Mouse (Mus musculus) 3T3-L1 (cell line): ENCODE measurements around the gene Rora.

Experiments used
- DNase-seq: peaks from one replicate; pipeline ENCODE4 v3.0.0-alpha.2; 2015; ENCODE audit warnings: low read depth, low spot score

Rora gene

DNA sequence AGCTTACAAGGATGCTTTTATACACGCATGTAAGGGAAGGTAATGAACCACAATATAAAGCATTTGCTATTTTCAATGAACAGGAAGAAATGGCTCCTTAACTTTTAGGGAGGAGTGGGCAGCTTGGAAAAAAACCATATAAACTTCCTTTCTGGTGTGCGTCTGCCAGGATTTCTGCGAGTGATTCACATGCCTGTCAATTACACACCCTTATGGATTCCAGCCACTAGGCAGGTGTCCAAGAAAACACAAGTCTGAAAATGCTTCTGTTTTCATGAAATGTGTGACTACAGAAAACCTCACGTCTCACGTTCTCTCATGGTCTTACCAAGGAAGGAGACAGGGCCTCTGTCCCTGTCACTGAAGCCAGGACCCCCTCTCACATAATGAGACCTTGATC lies 560.2 kb downstream of the Rora start:
- DNase-seq: peak; percentile 89

DNA sequence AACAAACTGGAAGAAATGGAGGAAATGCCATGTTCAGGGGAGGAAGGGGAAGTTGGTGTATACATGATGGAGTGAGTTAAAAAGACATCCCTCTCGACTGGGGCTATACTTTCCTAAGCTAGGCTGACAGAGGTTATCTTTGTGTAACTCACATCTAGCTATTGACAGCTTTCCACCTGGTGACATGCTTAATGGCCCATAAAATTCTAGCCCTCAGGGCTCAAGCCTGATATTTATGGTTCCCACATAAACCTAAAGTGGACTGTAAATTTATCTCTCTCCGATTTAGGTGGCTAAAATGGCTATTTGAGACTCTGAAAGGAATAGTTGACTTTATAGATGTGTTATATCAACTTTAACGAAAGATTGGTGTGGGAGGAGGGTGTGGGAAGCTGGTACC lies 571.3 kb downstream of the Rora start:
- no peak for DNase-seq

DNA sequence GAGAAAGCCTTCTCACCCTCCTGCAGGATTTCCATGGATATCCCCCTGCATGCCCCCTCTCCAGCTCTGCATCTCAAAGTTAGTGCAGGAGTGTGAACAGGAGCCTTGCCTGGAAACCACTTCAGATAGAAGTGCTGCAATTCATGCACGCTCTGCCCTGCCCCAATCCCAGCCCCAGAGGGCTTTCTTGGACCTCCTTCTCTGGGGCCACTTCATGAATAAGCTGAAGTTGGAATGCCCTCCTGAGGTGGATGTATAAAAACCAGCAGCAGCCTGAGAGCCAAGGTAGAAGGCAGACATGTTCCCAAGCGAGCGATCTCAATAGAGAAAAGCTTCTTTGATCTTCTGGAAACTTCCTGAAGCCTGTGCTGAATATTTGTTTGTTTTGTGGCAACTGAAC lies 572.8 kb downstream of the Rora start:
- no peak for DNase-seq

DNA sequence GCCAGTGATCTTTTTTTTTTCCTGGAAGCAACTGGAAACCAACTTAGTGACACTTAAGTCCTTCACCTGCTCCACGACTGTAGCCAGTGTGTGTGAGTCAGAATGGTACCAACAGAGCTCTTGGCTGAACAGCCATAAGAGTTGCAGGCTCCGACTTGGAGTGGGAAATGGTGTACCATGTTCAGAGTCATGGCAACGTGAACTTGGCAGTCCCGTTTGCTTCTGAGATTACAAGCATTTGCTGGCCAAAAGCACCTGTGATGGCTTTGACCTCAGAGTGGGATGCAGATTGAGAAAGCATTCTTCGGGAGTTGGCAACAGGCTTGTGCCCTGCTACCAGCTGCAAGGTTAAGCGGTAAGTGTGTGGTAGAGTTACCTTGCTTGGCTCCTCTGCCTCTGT lies 574.2 kb downstream of the Rora start:
- no peak for DNase-seq

DNA sequence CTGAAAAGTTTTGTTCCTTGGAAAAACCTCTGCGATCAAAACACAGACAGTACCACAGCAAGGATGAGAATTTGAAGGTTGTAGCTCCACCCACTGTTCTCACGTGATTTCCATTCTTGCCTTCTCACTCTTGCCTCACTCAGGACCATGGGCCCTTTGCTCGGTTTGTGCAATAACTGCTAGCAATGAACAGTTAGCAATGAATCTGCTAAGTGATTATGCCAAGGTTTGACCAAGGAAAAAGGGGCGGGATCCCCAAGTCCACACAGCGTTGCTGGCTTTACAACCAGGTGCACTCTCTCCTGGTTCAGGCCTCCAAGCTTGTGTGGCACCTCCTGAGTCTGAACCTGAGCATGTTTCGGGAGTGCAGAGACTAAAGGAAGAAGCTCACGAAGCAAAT lies 576.3 kb downstream of the Rora start:
- no peak for DNase-seq

DNA sequence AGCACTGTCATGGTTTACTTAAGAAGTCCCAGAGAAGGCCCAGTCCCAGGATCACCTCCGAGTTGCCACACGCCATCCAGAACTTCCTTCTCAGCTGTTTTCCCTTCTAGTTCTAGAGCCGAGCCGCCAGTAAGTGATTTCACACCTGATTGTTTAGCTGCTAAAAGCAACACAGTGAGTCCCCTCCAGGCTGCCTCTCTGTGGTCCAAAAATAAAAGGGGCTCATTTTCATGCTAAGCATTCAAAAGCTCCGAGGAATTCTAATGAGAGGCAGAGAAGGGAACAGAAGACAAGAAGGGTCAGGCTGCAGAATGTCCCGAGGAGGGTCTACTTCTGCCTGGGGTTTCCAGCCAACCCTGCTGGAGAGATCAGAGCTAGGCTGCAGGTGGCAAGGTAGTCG lies 580.9 kb downstream of the Rora start:
- no peak for DNase-seq

DNA sequence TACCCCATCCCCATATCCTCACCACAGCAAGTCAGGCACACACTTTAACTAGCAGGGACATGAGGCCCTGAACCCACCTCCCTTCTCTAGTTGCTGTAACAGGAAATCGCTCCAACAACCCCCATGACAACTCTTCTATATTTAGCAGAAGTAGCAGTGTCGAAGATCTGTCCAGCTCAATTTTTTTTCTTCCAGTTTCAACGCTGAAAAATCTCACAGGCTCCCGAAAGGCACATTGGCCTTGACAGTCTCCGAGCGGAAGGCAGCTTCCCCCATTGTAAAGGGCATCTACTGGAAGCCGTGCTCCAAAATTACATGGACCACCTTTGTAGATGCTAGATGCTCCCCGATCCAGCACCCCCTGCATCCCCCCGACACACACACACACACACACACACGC lies 583.7 kb downstream of the Rora start:
- DNase-seq: no peak

DNA sequence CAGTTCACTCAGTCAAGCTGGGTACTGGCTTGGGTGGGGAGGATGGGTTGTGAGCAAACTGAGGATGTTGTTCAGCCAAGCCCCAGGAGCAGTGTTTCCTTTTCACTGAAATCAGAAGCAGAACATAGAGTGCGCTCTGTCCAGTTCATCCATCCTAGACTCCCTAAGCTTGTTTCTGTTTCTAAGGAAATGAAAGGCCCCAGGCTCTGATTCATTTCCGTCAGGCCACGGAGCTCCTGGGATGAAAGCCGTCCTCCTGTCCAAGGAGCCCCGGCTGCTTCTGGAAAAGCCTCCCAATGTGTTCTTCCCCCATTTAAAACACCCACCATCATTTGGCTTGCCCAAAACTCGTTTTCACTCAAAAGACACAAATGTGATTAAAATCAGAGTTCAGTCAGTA lies 589.0 kb downstream of the Rora start:
- DNase-seq: no peak

DNA sequence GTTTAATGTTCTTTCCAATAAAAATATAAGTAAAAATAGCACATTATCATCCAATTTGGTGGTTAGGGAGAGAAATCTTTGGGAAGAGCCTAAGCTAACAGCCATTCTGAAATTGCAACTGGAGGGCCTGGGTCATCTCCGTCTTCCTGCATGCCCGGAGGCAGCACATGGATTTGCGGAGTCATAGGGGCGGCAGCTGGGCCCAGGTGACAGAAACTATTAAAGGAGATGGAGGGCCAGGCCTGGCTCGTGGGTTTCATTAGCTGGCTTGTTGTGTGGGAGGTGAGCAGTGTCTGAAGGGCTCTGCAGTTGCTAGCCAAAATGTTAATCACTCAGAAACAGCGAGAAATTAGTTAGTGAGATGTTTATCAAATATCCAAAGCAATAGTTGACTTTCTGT lies 590.0 kb downstream of the Rora start:
- DNase-seq: no peak

DNA sequence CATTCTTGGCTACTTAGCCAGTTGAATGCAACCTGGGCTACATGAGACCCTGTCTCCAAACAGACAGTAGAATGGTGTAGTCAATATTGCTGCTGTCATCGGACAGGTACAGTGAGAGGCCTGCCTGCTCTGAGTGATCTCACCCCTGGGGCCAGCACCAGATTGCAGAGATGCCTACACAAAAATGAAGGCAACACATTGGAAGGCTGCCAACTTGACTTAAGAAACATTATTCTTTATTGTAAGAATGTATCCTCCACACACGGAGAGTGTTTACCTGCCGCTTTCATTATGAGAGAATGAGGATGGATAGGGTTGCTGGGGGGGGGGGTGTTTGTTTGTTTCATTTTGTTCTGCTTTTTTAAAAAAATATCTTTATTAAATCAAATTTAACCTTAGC lies 592.6 kb downstream of the Rora start:
- no peak for DNase-seq

DNA sequence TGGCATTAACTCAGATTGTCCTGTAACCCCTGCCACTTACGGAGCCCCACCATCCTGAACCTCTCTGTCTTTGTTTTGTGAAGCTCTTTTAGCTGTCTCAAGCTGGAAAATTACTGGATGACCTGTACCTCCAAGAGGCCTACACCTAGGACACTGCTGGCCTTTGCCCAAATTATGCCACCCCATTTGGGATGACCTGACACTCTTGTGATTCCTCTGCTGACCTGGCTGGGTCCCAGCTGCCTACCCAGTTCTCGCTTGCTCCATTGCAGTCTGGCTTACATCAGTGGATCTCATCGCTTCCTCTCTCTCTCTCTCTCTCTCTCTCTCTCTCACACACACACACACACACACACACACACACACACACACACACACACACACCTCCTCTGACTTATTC lies 596.0 kb downstream of the Rora start:
- no peak for DNase-seq

DNA sequence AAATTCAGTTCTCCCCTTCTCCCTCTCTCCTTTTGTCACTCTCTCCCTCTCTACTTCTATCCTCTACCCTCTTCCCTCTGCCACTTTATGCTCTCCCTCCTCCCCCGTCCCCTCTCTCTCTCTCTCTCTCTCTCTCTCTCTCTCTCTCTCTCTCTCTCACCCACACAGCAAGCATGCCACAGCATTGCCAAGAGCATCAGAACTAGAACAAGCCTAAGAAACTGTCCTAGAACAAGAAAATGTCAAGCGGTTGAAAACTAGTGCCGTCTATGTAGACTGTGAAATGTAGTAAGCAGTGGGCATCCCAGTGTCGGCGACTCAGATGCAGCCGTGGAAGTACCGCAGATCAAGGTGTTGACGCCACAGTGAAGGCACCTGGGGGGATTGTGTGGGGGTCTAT lies 596.7 kb downstream of the Rora start:
- DNase-seq: no peak

DNA sequence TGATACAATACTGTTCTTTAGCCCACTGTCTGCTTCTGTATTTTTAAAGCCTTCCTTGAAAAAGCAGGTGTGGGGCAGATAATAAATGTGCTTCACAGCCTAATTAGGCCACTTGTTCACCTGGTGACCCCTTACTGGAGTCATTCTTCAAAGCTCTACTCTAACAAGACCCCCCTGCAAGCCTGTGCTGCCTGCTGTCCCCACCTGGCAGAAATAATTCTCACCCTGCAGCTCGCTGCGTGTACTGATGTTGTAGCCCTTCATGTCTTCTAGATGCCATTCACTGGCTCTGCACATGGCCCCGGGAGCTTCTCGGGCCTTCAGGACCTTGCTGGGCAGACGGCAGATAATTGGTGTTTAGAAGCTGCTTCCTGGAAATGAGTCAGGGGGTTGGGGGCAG lies 604.9 kb downstream of the Rora start:
- DNase-seq: peak; percentile 3

DNA sequence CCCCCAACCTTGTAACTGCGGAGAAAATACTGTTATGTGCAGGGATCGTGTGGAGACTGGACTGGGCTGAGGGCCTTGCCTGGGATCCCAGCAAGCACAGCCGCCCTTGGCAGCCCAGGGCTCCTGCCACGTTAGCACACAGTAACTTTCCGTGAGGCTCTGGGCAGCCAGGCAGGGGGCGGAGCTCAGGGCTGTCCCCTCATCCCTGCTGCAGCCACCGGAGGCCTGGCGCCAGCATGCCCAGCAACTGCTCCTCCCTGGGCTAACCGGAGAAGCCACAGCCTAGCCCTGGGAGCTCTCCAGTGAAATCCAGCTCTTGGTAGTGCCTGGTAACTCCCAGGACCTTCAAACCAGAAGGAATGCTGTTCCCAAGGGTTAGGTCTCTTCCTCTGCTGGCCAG lies 605.8 kb downstream of the Rora start:
- DNase-seq: peak; percentile 68

DNA sequence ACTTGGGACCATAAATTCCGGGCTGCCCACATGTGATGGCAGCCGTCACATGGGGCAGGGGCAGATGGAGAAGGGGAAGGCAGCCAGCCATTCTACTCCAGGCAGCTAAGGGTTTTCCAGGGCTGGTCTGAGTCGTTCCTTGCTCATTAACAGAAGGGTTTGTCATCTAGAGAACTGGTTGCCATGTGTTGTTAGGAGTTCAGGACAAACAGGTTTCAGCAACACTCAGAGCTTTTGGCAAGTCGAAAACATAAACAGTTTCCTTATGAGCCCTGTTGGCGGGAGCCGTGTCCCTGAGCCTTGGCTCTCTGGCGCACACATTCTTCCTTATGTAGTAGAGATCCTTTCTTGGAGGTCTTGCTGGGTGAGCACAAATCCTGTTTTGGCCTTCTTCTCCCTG lies 611.6 kb downstream of the Rora start:
- peak; percentile 6 for DNase-seq

DNA sequence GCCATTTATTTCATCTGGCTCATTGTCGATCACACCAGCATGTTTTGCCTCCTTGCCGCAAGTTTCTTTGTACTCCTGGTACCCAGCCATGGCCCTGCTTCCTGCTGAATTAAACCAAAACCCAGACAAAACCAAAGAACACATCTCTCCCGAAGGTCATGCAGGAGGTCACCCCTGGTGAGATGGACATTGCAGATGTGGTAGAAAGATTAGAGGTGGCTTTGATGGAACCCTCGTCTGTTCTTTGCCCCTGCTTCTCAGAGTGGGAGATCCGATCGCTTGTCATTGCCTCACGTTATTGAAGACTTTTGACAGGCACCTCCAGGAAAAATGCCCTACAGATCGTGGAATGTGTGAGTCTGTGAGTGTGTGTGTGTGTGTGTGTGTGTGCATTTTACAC lies 616.8 kb downstream of the Rora start:
- no peak for DNase-seq

DNA sequence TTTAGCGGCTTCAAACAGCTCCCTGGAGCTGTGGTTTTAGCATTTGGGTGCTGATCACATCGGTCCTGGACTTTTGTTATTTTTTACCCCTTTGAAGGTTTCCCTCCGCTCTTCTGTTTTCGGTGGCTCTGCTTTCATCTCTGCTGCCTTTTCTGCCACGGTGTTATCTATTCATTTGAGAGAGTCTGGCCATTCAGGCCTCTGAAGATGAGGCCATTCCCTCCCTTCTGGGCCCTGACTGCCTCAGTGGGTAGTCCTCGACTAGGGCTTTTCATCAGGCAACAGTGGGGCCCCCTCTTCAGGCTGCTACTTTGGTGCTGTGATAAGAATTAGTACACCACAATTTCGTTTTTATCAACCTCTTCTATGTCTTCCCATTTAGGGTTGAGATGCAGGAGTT lies 617.3 kb downstream of the Rora start:
- DNase-seq: no peak

DNA sequence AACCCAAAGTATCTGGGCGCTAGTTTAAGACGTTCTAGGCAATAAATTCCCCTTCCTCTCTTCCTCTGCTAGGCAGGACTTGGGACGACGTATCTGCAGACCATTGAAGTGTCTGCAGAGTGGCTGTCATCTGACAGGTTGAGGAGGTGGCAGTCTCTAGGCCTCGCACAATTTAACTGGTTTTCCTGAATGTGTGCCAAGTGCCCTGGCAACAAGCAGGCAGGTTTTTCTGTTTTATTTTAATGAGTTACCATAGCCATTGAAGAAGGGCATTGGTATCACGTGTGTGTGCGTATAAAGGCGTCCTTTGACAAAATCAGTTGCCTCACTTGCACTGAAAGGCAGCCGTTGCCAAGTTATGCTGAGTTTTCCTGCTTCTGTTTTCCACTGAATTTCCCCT lies 619.3 kb downstream of the Rora start:
- no peak for DNase-seq

DNA sequence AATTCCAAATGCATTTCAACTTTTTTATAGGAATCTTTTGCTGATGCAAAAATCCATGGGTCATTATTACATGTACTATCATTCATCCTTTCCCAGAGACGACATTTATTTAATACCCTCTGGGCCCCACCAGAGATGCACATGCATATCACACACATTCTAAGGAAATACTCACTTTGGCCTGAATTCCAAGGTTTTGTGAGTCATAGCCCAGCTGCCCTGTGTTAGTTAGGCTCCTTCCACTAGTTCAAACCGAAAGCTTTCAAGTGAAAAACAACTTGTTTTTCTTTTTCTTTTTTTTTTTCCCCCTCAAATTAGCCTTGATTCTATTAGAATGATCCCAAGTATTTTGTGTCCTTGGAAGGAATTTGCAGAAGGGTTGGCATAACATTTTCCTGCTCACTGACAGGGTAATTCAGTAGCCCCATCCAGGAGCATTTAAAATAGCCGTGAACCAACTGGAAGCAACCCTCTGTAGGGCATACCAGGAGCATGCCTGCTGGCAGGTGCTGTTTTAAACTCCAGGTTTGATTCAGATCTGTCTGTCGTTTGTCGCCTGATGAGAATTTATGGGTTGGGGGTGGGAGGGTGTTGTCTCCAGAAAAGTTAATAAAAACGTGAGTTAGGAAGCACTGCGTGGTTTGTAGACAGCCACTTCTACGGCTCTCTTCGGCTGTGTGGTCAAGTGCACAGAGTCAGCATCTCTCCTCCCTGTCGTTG lies 621.3 kb downstream of the Rora start:
- DNase-seq: peak; percentile 62

DNA sequence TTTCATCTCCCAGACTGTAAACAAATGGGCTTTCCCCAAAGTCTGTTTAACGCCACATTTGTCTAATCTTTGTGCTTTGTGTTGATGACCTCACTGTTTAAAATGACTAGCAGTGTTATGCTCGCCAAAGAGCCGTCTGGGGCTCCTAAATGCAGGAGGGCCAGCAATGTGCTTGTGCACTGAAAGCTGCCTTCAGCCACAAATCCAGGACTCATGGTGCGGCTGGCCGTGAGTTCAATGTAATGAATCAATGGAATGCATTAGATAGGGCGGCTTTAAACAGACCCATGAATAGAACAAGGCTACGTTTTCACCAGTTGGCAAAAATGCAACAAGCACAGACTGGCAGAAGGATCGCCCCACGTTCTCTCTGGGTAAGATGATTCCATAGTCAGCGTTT lies 623.7 kb downstream of the Rora start:
- no peak for DNase-seq

DNA sequence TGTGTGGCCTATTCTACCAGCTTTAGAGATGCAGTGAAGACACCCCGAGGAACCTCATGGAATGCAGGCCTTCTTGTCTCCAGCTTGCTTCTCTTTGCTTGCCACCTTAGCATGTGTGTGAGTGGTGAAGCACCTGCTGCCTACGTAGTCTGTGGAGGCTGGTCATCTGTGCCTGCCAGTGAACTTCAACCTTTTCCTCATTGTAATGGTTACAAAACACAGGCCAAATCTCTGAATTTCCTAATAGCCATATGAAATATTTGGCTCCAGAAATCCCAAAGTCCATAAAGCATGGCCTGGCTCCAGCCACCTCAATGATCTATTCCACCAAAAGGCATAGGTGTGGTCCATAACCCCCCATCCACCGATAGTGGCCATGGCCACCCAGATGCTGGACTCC lies 631.4 kb downstream of the Rora start:
- no peak for DNase-seq

DNA sequence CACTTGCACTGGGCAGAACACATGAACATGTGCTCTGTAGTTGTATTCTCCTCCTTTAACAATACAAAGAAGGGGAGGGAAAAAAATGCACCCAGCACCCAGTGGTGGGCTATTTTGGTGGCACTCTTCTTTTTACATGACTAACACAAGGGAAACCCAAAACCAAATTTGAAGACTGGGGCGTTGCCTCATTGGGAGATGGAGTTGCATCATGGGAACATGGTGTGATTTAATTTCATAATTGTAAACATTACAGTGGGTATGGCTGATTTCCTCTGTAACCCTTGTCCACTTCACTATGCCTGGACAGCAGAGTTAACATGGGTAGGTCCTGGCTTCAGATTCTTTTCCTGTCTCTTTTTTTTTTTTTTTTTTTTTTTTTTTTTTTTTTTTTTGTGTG lies 634.5 kb downstream of the Rora start:
- DNase-seq: no peak

DNA sequence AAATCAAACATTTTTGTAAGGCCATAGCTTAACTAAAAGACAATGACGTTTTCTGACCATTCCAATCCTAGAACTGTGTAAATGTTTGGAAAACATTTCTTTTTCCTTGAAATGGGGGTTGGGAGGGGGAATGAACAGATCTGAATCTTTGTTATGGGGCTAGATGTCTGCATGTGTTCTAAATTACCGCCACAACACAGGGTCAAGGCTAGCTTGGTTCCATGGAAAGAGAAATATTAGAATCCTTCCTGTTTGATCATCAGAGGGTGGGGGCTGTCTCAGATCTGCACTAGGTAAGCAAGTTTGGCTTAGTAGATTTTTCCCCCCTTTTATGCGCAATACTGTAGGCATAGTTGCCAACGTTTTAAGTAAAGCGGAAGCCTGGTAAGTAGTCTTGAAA lies 635.0 kb downstream of the Rora start:
- no peak for DNase-seq
